Mouse (Mus musculus) kidney, adult 2 months (tissue): ENCODE data around the gene Dcun1d1. TPM values are rescaled to one million over a fixed set of nuclear protein-coding genes. Genes with fewer than 3 reads are reported as not detected.

Experiments
- DNase-seq: peaks from one replicate; pipeline ENCODE4 v3.0.0; 2021
- H3K27ac ChIP-seq: fragments of 200-500 bp; 2 replicates; pipeline ENCODE4 v1.5.1; 2012; ENCODE audit warnings: low read depth, low read length, control low read depth, inconsistent platforms; ENCODE audit not compliant: insufficient read depth
- H3K27me3 ChIP-seq: fragments of 200-500 bp; replicated peaks from 2 replicates; pipeline ENCODE4 v1.6.1; 2012; ENCODE audit warnings: mild to moderate bottlenecking, moderate library complexity, low read length, inconsistent platforms; ENCODE audit not compliant: control insufficient read depth, insufficient read depth
- H3K36me3 ChIP-seq: fragments of 200-500 bp; 2 replicates; pipeline ENCODE4 v1.6.1; 2012; ENCODE audit warnings: mild to moderate bottlenecking, moderate library complexity, low read length, inconsistent platforms; ENCODE audit not compliant: control insufficient read depth, insufficient read depth
- H3K4me1 ChIP-seq: fragments of 200-500 bp; 2 replicates; pipeline ENCODE4 v1.6.1; 2011; ENCODE audit warnings: low read length; ENCODE audit not compliant: control insufficient read depth, insufficient read depth
- H3K4me3 ChIP-seq: fragments of 200-500 bp; 2 replicates; pipeline ENCODE4 v1.5.1; 2011; ENCODE audit warnings: mild to moderate bottlenecking, low read depth, low read length, control low read depth; ENCODE audit not compliant: insufficient read depth
- CTCF ChIP-seq: fragments of 200-500 bp; conservative IDR thresholded peaks from 2 replicates; pipeline ENCODE4 v1.5.1; 2011; ENCODE audit warnings: low read depth, mild to moderate bottlenecking, control low read depth, low read length, moderate library complexity, mixed read lengths; ENCODE audit not compliant: insufficient read depth, insufficient read length
- POLR2A ChIP-seq: fragments of 200-500 bp; IDR thresholded peaks from one replicate; pipeline ENCODE4 v1.6.1; 2011; ENCODE audit warnings: low read depth, low read length, control low read depth
- WGBS: fragments of 180-500 bp; shearing (Covaris S2); methylation state at CpG from one replicate; pipeline ENCODE4 v1.1.7; 2018; 5-methylcytosine and 5-hydroxymethylcytosine counted together
- polyA plus RNA-seq: library from polyadenylated mRNA; depleted of rRNA; stranded (reverse); fragments of >200 nt; gene quantifications from 2 replicates; pipeline ENCODE4 v1.2.3, GENCODE M21; 2012

The Dcun1d1 gene
- polyA plus RNA-seq, 1 experiment = 11.9 TPM

DNA sequence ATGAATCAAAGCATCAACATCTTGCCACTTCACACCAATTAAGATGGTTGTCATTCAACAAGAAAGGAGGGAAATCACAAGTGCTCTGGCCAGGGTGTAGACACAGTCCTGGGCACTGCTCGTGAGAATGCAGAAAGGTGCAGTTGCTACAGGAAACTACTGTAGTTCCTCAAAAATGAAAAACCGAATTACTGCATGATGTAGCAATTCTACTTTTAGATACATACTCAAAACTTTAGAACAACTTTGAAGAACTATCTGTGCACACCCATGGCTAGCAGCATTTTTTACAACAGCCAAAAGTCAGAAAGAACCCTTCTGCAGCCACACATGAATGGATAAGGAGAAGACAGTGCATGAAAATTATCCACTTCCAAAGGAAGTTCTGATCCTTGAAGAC is 29.2 kb upstream of the Dcun1d1 start:
- Histone ChIP-seq H3K27ac (no peak overlapping the region), H3K4me1 (peaks cover 3% of the 10 kb centered on the region; the same call in 1 of the 2 replicates), H3K36me3 (peaks cover 9% of the 10 kb centered on the region), H3K4me3 (no peak overlapping the region), H3K27me3 (no peaks in the 10 kb centered on the region)
- TF ChIP-seq CTCF = no peak
- no peak for TF ChIP-seq POLR2A
- DNase-seq = no peak
- WGBS = 82% methylated on average over 2 of the region's 2 CpGs

- no peak overlapping the region for H3K4me3 ChIP-seq
- DNase-seq = no peak
- H3K27me3 ChIP-seq = no peaks in the 10 kb centered on the region
- H3K27ac ChIP-seq = no peak overlapping the region
- TF ChIP-seq POLR2A (no peak), CTCF (no peak)
- H3K36me3 ChIP-seq = peaks cover 9% of the 10 kb centered on the region
- 0 out of 2 replicates have a peak, but pooled peaks cover 3% of the 10 kb centered on the region for H3K4me1 ChIP-seq
- WGBS = 83% methylated on average over 4 of the region's 4 CpGs
Observed at GRCm38 (mm10) chr3:35964928-35965327, 27.7 kb upstream of the Dcun1d1 start.

DNA sequence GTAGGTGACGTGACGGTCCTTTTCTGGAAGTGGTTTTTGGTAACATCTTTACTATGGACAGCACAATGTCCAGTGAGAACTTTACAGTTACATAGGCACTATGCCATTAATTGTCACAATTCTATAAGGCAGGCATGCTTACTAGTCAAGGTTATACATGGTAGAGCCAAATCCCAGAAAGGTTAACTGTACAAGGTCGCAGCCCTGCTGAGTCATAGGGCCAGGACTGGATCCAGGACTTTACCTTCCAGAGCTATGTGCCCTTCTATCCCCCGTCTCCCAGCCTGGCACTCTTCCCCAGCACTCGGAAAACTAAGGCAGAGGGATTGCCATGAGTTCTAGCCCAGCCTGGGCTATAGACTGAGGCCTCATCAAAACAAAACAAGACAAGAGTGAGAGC is 26.7 kb upstream of the Dcun1d1 start:
- Histone ChIP-seq H3K4me1 (0 out of 2 replicates have a peak, but pooled peaks cover 3% of the 10 kb centered on the region), H3K36me3 (peaks cover 9% of the 10 kb centered on the region), H3K27me3 (no peaks in the 10 kb centered on the region), H3K4me3 (no peak overlapping the region), H3K27ac (peak overlapping the region; percentile 52; the same call in 1 of the 2 replicates)
- 64% methylated on average over 5 of the region's 5 CpGs for WGBS
- DNase-seq = no peak
- TF ChIP-seq POLR2A (no peak), CTCF (no peak)

DNA sequence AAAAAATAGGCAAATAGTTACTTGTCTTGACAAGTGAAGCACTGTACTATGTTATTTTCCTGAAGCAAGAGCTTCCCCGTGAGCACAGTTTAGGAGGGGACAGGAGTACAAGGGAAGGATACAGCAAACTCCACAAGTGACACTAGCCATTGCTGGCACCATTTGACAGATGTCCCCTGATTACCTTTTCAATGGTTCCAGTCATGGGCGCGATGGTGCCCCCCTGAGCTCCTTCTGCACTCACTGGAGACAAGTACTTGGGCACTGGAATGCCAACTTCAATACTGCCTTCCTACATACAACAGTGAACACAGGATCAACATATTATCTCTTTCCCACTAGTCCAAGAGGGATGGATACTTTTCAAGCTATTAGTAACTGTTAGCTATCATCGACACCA is 26.2 kb upstream of the Dcun1d1 start:
- no peak for DNase-seq
- Histone ChIP-seq H3K27me3 (no peaks in the 10 kb centered on the region), H3K36me3 (peaks cover 8% of the 10 kb centered on the region), H3K4me1 (0 out of 2 replicates have a peak, but pooled peaks cover 3% of the 10 kb centered on the region), H3K27ac (no peak overlapping the region), H3K4me3 (no peak overlapping the region)
- 91% methylated on average over 4 of the region's 4 CpGs for WGBS
- no peak for TF ChIP-seq CTCF
- no peak for TF ChIP-seq POLR2A

- peak; percentile 33 for TF ChIP-seq CTCF
- no peak for TF ChIP-seq POLR2A
- Histone ChIP-seq H3K36me3 (peaks cover 8% of the 10 kb centered on the region), H3K27ac (no peak overlapping the region), H3K4me1 (0 out of 2 replicates have a peak, but pooled peaks cover 3% of the 10 kb centered on the region), H3K27me3 (no peaks in the 10 kb centered on the region), H3K4me3 (no peak overlapping the region)
- WGBS = 95% methylated on average over 5 of the region's 5 CpGs
- no peak for DNase-seq
Observed at GRCm38 (mm10) chr3:35962967-35963366, 25.7 kb upstream of the Dcun1d1 start.

GRCm38 (mm10) chr3:35957230-35957629 is 20.0 kb upstream of the Dcun1d1 start:
- no peak overlapping the region for H3K27ac ChIP-seq
- H3K4me3 ChIP-seq = no peak overlapping the region
- no peak for DNase-seq
- no peaks in the 10 kb centered on the region for H3K4me1 ChIP-seq
- TF ChIP-seq CTCF (no peak), POLR2A (no peak)
- no peaks in the 10 kb centered on the region for H3K36me3 ChIP-seq
- WGBS = 96% methylated on average over 3 of the region's 3 CpGs
- H3K27me3 ChIP-seq = no peaks in the 10 kb centered on the region

DNA sequence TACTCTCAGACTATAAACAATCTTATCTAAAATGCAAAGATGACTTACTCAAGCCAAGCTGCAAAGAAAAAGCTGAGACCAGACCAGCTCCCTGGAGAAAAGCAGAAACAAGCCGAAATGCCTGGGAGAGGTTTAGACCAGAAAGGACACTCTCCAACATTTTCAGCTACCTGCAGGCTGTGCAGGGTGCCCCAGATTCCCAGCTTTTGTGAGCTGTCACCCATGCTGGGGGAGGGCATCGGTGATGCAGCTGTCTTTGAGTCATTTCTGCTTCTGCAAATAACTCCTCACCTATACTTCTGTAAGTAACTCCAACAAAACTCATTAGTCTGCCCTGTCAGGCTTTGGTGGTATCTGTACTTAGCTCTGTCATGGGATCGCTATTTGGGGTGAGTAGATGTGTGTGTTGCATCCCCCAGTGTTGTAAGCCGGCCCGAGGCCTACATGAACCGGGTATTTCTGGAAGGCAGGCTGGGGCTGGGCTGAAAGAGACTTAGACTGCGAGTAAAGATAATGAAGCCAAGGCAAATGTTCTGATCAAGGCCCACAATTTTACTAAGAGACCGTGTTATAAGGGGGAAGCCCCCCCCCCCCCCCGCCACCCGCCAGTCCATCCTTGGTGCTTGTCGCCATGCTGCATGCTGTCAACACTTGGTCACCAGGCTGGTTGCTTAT is 17.8 kb upstream of the Dcun1d1 start:
- Histone ChIP-seq H3K27me3 (no peaks in the 10 kb centered on the region), H3K27ac (no peak overlapping the region), H3K4me1 (no peaks in the 10 kb centered on the region), H3K36me3 (no peaks in the 10 kb centered on the region), H3K4me3 (no peak overlapping the region)
- no peak for TF ChIP-seq POLR2A
- no peak for TF ChIP-seq CTCF
- DNase-seq = no peak
- WGBS = 93% methylated on average over 11 of the region's 11 CpGs

DNA sequence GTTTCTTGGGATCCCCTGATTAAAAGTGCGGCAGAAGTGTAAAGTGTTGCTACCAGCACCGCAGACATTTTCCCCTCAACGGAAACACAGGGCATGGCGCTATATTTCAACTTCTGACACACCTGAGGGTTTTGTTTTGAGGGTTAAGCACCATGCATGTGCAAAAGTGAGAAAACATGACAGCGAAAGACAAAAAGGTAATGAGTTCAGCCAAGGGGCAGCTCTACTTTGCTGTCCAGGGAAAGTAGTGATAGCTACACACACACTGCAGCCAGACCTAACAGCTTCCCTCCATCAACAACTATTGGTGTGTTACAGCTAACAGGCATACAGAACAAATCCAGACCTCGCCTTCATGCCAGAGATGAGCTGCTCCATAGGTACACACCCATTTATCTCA is 16.6 kb upstream of the Dcun1d1 start:
- H3K27me3 ChIP-seq = no peaks in the 10 kb centered on the region
- no peaks in the 10 kb centered on the region for H3K4me1 ChIP-seq
- H3K4me3 ChIP-seq = no peak overlapping the region
- no peak for TF ChIP-seq POLR2A
- TF ChIP-seq CTCF = no peak
- no peak overlapping the region for H3K27ac ChIP-seq
- no peaks in the 10 kb centered on the region for H3K36me3 ChIP-seq
- DNase-seq = no peak
- 87% methylated on average over 6 of the region's 6 CpGs for WGBS
